ENCODE assay signal across 8 mouse cellular contexts in the genomic region with DNA sequence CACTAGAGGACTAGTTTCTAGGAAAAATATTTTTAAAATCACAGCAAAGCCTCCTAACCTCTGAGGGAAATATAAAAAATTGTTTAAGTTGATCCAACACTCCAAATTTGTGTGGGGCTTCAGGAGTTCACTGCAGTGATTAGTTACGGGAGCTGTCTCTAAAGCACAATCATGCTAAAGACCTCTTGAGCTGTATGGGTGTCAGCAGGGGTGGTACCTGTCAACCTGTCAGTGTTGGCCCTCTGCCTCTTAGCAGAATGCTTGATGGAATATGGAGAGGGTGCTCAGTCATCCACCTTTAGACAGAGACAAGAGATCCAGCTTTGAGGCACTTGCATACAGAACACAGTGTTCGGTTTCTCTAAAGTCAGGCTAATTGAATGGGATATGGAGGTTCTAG.
DNase-seq lines count a peak whose midpoint lies in the region; ATAC-seq lines count a peak whose summit lies in the region.
"Had no signal": no experiment of that assay in that cellular context is flagged by ENCODE, and none has a peak within 500 bp of the region (broad histone marks: within the 10 kb centered on the region; RNA-seq: fewer than 3 reads in every experiment).

No protein-coding gene starts in this region.

- H3K36me3 ChIP-seq in hindbrain, embryonic 15.5 days, result no peaks in the 10 kb centered on the region
- no peaks in the 10 kb centered on the region for H3K36me3 ChIP-seq in hindbrain, embryonic 10.5 days
- no peaks in the 10 kb centered on the region for H3K36me3 ChIP-seq in intestine, embryonic 16.5 days (ENCODE audit: control insufficient read depth, insufficient read depth, low read length)
- H3K36me3 ChIP-seq: limb, embryonic 12.5 days had no signal

- WGBS in hindbrain, embryonic 15.5 days, result 58% methylated on average over 2 of the region's 2 CpGs
- 85% methylated on average over 2 of the region's 2 CpGs for whole genome bisulfite sequencing in hindbrain, embryonic 10.5 days
- 82% methylated on average over 2 of the region's 2 CpGs for WGBS in intestine, embryonic 16.5 days

- DNase-seq in hindbrain, embryonic 10.5 days (ENCODE audit: low spot score), result no peak
- DNase-seq in MN1 (ENCODE audit: low spot score), result peak; percentile 21
- peak; percentile 72 for DNase-seq in cerebellum, adult 11-12 months
- no peak for DNase-seq in thymus, postnatal 25 days
- no peak for DNase-seq in right cerebral cortex, postnatal 14 days

- H3K27ac ChIP-seq in hindbrain, embryonic 15.5 days (replicated peaks), result peak overlapping the region; percentile 42; the same call in 1 of the 2 replicates
- no peak overlapping the region; the same call in 1 of the 2 replicates for H3K27ac ChIP-seq in hindbrain, embryonic 10.5 days
- peak overlapping the region; percentile 60 for H3K27ac ChIP-seq in intestine, embryonic 16.5 days (ENCODE audit: low read length)

- H3K9ac ChIP-seq in hindbrain, embryonic 15.5 days, result no peak overlapping the region
- H3K9ac ChIP-seq in intestine, embryonic 16.5 days (ENCODE audit: low read depth, low read length), result no peak overlapping the region
- H3K9ac ChIP-seq: limb, embryonic 12.5 days had no signal

- no peak overlapping the region for H3K4me2 ChIP-seq in hindbrain, embryonic 15.5 days
- no peak overlapping the region for H3K4me2 ChIP-seq in intestine, embryonic 16.5 days (ENCODE audit: low read depth, low read length)
- H3K4me2 ChIP-seq: limb, embryonic 12.5 days had no signal

- no peaks in the 10 kb centered on the region for H3K27me3 ChIP-seq in hindbrain, embryonic 15.5 days
- no peaks in the 10 kb centered on the region for H3K27me3 ChIP-seq in hindbrain, embryonic 10.5 days (ENCODE audit: insufficient read depth, poor library complexity, severe bottlenecking)
- no peaks in the 10 kb centered on the region for H3K27me3 ChIP-seq in intestine, embryonic 16.5 days (replicated peaks; ENCODE audit: control insufficient read depth, insufficient read depth, low read length)
- H3K27me3 ChIP-seq: limb, embryonic 12.5 days had no signal

- no peak overlapping the region for H3K4me3 ChIP-seq in hindbrain, embryonic 15.5 days
- no peak overlapping the region for H3K4me3 ChIP-seq in hindbrain, embryonic 10.5 days
- no peak overlapping the region for H3K4me3 ChIP-seq in intestine, embryonic 16.5 days (ENCODE audit: low read length)
- H3K4me3 ChIP-seq: limb, embryonic 12.5 days had no signal

- peaks cover 28% of the 10 kb centered on the region for H3K4me1 ChIP-seq in hindbrain, embryonic 15.5 days (replicated peaks)
- H3K4me1 ChIP-seq in hindbrain, embryonic 10.5 days (replicated peaks), result peaks cover 17% of the 10 kb centered on the region
- peaks cover 16% of the 10 kb centered on the region for H3K4me1 ChIP-seq in intestine, embryonic 16.5 days (ENCODE audit: control insufficient read depth, insufficient read depth, low read length)

- ATAC-seq in hindbrain, embryonic 15.5 days (ENCODE audit: low FRiP score, low read depth), result peak; percentile 40; the same call in 1 of the 2 replicates
- ATAC-seq in intestine, embryonic 16.5 days, result no peak

- no peaks in the 10 kb centered on the region for H3K9me3 ChIP-seq in hindbrain, embryonic 15.5 days
- H3K9me3 ChIP-seq in hindbrain, embryonic 10.5 days, result no peaks in the 10 kb centered on the region
- H3K9me3 ChIP-seq in intestine, embryonic 16.5 days (ENCODE audit: control insufficient read depth, low read length), result no peaks in the 10 kb centered on the region
- H3K9me3 ChIP-seq: limb, embryonic 12.5 days had no signal

Comparison
In these comparisons a context has a peak if more than half of its experiments do, and no peak if none do; other contexts are left out.
1. DNase-seq: peak in MN1 (single experiment) and cerebellum, adult 11-12 months (single experiment); none in hindbrain, embryonic 10.5 days (single experiment), thymus, postnatal 25 days (single experiment) and right cerebral cortex, postnatal 14 days (single experiment).